25 mouse cellular contexts compared by ENCODE assay signal in genomic region chr4:21267302-21267701, GRCm38 (mm10).
A peak's percentile ranks its signal among the peaks of the same experiment; 100 is the strongest.
DNase-seq lines count a peak whose midpoint lies in the region; ATAC-seq lines count a peak whose summit lies in the region.
"Had no signal": no experiment of that assay in that cellular context is flagged by ENCODE, and none has a peak within 500 bp of the region (broad histone marks: within the 10 kb centered on the region; RNA-seq: fewer than 3 reads in every experiment).

No protein-coding gene starts in this region.

- DNase-seq in forebrain, embryonic 11.5 days (ENCODE audit: low spot score), result no peak
- no peak for DNase-seq in forebrain, embryonic 10.5 days (ENCODE audit: extremely low spot score, low spot score)
- DNase-seq in midbrain, embryonic 10.5 days (ENCODE audit: low spot score), result no peak
- DNase-seq in thymus, postnatal 10 days (ENCODE audit: low spot score in 2 of 2), result no peak
- DNase-seq: adrenal gland, postnatal 25 days; cerebellum, adult 8-10 months; cerebellum, postnatal 25 days; heart, postnatal 10 days; kidney, adult 18-20 months; kidney, postnatal 14 days; layer of hippocampus, adult 9-11 months; lung, postnatal 36 days; right cerebral cortex, adult 18-20 months; spleen, adult 18-20 months; thymus, adult 18-20 months; thymus, postnatal 4 days had no signal

- no peak overlapping the region for H3K4me2 ChIP-seq in forebrain, embryonic 11.5 days (ENCODE audit: low read depth, low read length, severe bottlenecking)
- no peak overlapping the region for H3K4me2 ChIP-seq in midbrain, embryonic 12.5 days (replicated peaks)
- H3K4me2 ChIP-seq in forebrain, embryonic 15.5 days (replicated peaks), result no peak overlapping the region
- H3K4me2 ChIP-seq: heart, embryonic 13.5 days; hindbrain, embryonic 15.5 days; limb, embryonic 13.5 days; liver, embryonic 11.5 days; midbrain, embryonic 15.5 days had no signal

- H3K9ac ChIP-seq in forebrain, embryonic 11.5 days (ENCODE audit: low read length), result no peak overlapping the region
- no peak overlapping the region for H3K9ac ChIP-seq in midbrain, embryonic 12.5 days (replicated peaks)
- H3K9ac ChIP-seq in forebrain, embryonic 15.5 days (replicated peaks), result no peak overlapping the region
- H3K9ac ChIP-seq: heart, embryonic 13.5 days; hindbrain, embryonic 15.5 days; limb, embryonic 13.5 days; midbrain, embryonic 15.5 days had no signal

- H3K36me3 ChIP-seq in forebrain, embryonic 11.5 days (ENCODE audit: control insufficient read depth, insufficient read depth, low read length), result no peaks in the 10 kb centered on the region
- no peaks in the 10 kb centered on the region for H3K36me3 ChIP-seq in forebrain, embryonic 10.5 days (replicated peaks)
- no peaks in the 10 kb centered on the region for H3K36me3 ChIP-seq in midbrain, embryonic 12.5 days
- H3K36me3 ChIP-seq in midbrain, embryonic 10.5 days, result no peaks in the 10 kb centered on the region
- no peaks in the 10 kb centered on the region for H3K36me3 ChIP-seq in forebrain, embryonic 15.5 days
- H3K36me3 ChIP-seq: heart, embryonic 13.5 days; hindbrain, embryonic 15.5 days; limb, embryonic 13.5 days; midbrain, embryonic 15.5 days had no signal

- peak; percentile 90 for ATAC-seq in forebrain, embryonic 11.5 days (replicated peaks; ENCODE audit: low FRiP score)
- ATAC-seq in midbrain, embryonic 12.5 days (ENCODE audit: low FRiP score, low read depth), result peak; percentile 56; the same call in 1 of the 2 replicates
- ATAC-seq in forebrain, embryonic 15.5 days (replicated peaks), result peak; percentile 60
- no peak for ATAC-seq in CD4-positive, CD25-positive, alpha-beta regulatory T cell, adult 4 months
- ATAC-seq: midbrain, embryonic 15.5 days had no signal

- H3K27me3 ChIP-seq in forebrain, embryonic 11.5 days (ENCODE audit: control insufficient read depth, insufficient read depth, low read length), result no peaks in the 10 kb centered on the region
- H3K27me3 ChIP-seq in forebrain, embryonic 10.5 days (ENCODE audit: poor library complexity, severe bottlenecking), result no peaks in the 10 kb centered on the region
- no peaks in the 10 kb centered on the region for H3K27me3 ChIP-seq in midbrain, embryonic 12.5 days
- no peaks in the 10 kb centered on the region for H3K27me3 ChIP-seq in midbrain, embryonic 10.5 days (ENCODE audit: low read depth, poor library complexity, severe bottlenecking)
- no peaks in the 10 kb centered on the region for H3K27me3 ChIP-seq in forebrain, embryonic 15.5 days
- H3K27me3 ChIP-seq: heart, embryonic 13.5 days; hindbrain, embryonic 15.5 days; limb, embryonic 13.5 days; midbrain, embryonic 15.5 days had no signal

- H3K4me3 ChIP-seq in forebrain, embryonic 11.5 days (ENCODE audit: low read depth, low read length), result no peak overlapping the region
- H3K4me3 ChIP-seq in forebrain, embryonic 10.5 days, result no peak overlapping the region
- no peak overlapping the region for H3K4me3 ChIP-seq in midbrain, embryonic 12.5 days
- no peak overlapping the region for H3K4me3 ChIP-seq in midbrain, embryonic 10.5 days
- H3K4me3 ChIP-seq in forebrain, embryonic 15.5 days, result no peak overlapping the region
- H3K4me3 ChIP-seq: heart, embryonic 13.5 days; hindbrain, embryonic 15.5 days; left cerebral cortex, adult 2 months; limb, embryonic 13.5 days; midbrain, embryonic 15.5 days had no signal

- H3K4me1 ChIP-seq in forebrain, embryonic 11.5 days (replicated peaks; ENCODE audit: control insufficient read depth, insufficient read depth, low read length), result no peaks in the 10 kb centered on the region
- no peaks in the 10 kb centered on the region for H3K4me1 ChIP-seq in forebrain, embryonic 10.5 days
- H3K4me1 ChIP-seq in midbrain, embryonic 12.5 days, result no peaks in the 10 kb centered on the region
- no peaks in the 10 kb centered on the region for H3K4me1 ChIP-seq in midbrain, embryonic 10.5 days
- H3K4me1 ChIP-seq in forebrain, embryonic 15.5 days, result no peaks in the 10 kb centered on the region
- H3K4me1 ChIP-seq: heart, embryonic 13.5 days; hindbrain, embryonic 15.5 days; limb, embryonic 13.5 days; midbrain, embryonic 15.5 days had no signal

- 41% methylated on average over 2 of the region's 2 CpGs for WGBS in forebrain, embryonic 11.5 days
- 55% methylated on average over 2 of the region's 2 CpGs for WGBS in forebrain, embryonic 10.5 days
- WGBS in midbrain, embryonic 12.5 days, result 60% methylated on average over 2 of the region's 2 CpGs
- 75% methylated on average over 2 of the region's 2 CpGs for WGBS in midbrain, embryonic 10.5 days
- 9% methylated on average over 2 of the region's 2 CpGs for WGBS in forebrain, embryonic 15.5 days

- H3K27ac ChIP-seq in forebrain, embryonic 11.5 days (ENCODE audit: low read depth, low read length), result no peak overlapping the region
- no peak overlapping the region for H3K27ac ChIP-seq in forebrain, embryonic 10.5 days
- H3K27ac ChIP-seq in midbrain, embryonic 12.5 days (replicated peaks), result no peak overlapping the region
- no peak overlapping the region for H3K27ac ChIP-seq in midbrain, embryonic 10.5 days (replicated peaks)
- no peak overlapping the region for H3K27ac ChIP-seq in forebrain, embryonic 15.5 days (replicated peaks)
- H3K27ac ChIP-seq: heart, embryonic 13.5 days; hindbrain, embryonic 15.5 days; left cerebral cortex, adult 2 months; limb, embryonic 13.5 days; midbrain, embryonic 15.5 days had no signal

- no peaks in the 10 kb centered on the region for H3K9me3 ChIP-seq in forebrain, embryonic 11.5 days (ENCODE audit: control insufficient read depth, low read length)
- no peaks in the 10 kb centered on the region for H3K9me3 ChIP-seq in forebrain, embryonic 10.5 days
- H3K9me3 ChIP-seq in midbrain, embryonic 12.5 days, result no peaks in the 10 kb centered on the region
- H3K9me3 ChIP-seq in midbrain, embryonic 10.5 days (replicated peaks), result no peaks in the 10 kb centered on the region
- no peaks in the 10 kb centered on the region for H3K9me3 ChIP-seq in forebrain, embryonic 15.5 days
- H3K9me3 ChIP-seq: heart, embryonic 13.5 days; hindbrain, embryonic 15.5 days; limb, embryonic 13.5 days; midbrain, embryonic 15.5 days had no signal
